Mouse (Mus musculus): ENCODE data around the gene Rabl6.

GRCm38 (mm10) chr2:25549021-25549991, 59.0 kb downstream of the Rabl6 start:
- no peak for TF ChIP-seq CTCF (conservative IDR thresholded peaks at IDR 0.05; ENCODE audit: low read length)
- TF ChIP-seq NANOG (IDR thresholded peaks at IDR 0.05; ENCODE audit: borderline replicate concordance, low read length): no peak
- no peak for TF ChIP-seq POU5F1 (IDR thresholded peaks at IDR 0.05; ENCODE audit: borderline replicate concordance, low read length)

Data from E14TG2a.4 (cell line).